Mouse (Mus musculus) frontal cortex, postnatal 36 days (tissue): ENCODE results near the gene Tubgcp5.
"Not testable (repeated sequence)": the region's sequence is repeated elsewhere in the genome, so short reads cannot be mapped to it uniquely, and the experiment has no call there.

Experiments used
- DNase-seq, 2 experiments: peaks; one replicate each; pipeline ENCODE4 v3.0.0; 2022; ENCODE audit warnings: low spot score in 2 of 2

Gene Tubgcp5

DNA sequence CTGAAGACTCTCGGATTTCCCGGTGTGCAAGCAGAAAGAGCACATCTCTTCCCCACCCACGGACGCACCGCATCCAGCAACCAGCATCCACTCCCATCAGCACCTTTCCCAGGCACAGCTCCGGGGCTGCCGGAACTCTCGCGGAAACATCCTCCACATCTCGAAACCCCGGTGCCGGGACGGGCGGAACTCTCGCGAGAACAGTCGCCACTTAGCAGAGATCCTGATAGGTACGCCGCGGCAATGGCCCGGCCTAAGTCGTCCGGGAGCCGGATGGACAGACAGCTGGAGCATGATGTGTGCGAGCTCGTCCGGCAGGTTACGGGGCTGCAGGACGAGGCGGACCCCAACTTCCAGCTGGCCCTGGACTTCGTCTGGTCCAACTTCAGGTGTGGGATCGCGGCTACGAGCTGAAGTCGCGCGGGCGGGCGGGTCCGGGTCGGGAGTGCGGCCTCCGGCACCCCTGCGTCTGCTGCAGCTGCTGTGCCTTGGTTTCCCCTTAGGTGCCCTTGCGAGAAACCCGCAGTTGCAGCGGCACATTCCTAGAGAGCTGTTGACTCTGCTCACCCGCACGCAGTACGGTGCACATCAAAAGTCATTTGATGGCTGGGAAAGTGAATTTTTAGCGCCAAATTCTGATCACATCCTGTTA lies at the start of gene Tubgcp5:
Gene Tubgcp5 (plus strand): TSS at position 203 of the 652 bp plus-strand sequence.
- peak; percentile 95 to 98 for DNase-seq

DNA sequence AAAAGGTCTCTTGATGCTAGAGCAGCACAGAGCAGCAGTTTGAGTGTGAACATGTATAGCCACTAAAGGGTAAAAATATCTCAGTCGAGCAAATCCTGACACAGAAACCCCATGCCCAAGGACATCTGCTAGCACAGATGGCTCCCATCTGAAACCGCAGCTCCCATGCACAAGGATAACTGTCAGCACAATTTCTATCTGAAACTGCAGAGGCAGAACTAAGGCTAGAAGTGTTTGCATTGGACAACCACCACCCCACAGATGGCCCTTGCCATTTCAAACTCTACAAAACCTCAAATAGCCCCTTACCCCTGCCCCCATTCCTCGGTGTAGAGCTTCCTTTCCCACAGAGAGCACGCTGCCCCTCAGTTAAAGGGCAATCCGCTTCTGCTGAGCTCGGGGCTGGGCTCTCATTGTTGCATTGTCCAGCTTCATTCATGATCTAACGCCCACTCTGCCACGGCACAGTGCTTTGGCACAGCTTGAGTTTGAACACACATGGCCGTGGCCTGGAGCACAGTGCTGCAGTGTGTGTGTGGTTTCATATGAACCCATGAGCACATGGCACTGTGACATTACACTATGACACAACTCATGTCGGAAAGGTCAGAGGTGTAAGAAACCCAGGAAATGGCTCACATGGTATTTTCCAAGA lies 49.3 kb upstream of the Tubgcp5 start:
- peak in 1 of 2 experiments; percentile 80 for DNase-seq

DNA sequence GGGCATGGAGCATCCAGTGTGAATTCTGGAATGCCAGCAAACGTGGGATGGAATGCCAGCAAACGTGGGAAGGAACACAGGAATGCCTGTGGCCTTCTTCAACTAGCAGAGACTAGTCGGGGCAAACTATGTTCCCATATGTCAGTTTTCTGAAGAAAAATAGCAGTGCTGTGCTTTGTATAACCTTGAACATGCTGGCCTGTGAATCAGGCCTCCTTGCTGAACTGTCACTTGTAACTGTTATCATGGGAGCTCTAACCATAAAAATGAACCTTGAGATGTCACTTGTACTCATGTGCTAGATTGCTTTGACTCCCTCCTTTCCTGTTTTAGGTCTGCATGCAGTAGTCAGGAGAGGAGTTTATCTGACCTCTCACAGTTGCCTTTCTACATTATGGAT lies 43.1 kb upstream of the Tubgcp5 start:
- DNase-seq, result no peak

DNA sequence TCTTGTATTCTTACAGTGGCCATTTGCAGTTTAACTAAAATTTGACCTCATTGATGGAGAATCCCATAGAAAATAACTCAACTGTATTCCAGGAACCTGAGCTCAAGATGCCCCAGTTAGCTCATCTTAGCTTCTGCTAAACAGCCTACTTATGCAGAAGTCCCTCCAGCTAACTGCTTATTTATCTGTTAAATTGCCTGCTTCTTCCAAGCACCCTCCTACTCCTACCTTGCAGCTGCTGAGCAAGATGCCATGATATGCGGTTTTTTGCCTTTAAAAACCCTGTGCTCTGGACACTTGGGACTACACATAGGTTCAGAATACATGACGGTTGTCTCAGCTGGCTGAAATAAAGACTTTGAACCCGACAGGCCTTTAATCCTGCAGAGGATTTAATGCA lies 34.6 kb upstream of the Tubgcp5 start:
- no peak for DNase-seq

DNA sequence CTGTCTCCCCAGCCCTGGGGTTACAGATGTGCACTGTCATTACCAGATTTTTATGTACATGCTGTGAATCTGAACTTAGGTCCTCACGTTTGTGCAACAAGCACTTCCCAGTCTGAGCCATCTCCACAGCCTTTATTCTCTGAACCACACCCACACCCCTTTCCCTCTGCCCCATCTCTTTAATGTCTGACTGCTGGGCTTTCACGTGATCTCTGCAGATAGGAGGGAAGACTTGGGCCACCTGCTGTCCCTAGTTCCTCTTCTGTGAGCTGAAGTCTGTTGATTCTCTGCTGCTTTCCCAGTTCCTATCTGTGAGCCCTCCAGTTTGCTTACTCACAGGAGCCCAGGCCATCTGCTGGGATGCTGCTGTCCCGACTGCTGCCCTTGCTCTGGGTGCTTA lies 26.0 kb upstream of the Tubgcp5 start, which contains the start of gene Siglech:
Gene Siglech (plus strand): TSS at position 253 of the 400 bp plus-strand sequence.
- no peak for DNase-seq

DNA sequence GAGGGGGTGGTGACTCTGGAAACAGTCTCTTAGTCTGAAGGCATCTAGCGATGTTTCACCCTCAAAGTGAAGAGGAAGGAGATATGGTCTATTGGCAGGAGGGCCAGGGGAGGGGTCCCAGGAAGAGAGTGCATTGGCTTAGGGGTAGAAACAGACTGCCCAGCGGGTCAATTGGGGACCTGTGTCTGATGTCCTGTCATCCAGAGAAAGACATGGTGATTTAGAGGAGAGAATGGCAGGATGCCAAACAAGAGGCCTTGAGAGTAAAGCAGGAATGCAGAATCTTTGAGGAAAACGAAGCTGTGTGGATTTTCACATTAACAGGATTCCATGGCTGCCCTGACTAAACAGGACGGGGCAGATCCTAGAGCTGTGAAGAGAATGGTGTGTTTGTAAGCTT lies 13.9 kb upstream of the Tubgcp5 start:
- no peak for DNase-seq

DNA sequence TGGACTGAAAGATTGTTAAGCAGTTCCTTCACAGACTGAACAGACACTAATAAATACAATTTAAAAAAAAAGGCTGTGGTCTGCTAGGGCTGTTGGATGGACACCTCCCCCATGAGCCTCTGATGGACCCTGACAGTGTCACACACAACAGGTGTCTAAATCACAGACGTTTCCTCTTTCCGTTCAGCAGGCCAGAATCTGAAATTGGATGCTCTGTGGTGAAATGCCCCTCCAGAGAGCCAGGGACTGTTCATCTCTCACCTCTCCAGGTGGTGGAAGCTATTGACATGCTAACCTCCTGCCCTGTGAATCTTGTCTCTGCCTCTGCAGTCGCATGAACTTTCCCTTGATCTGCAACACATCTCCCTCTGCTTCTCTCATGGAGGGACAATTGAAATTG lies 11.5 kb upstream of the Tubgcp5 start:
- DNase-seq, result no peak

DNA sequence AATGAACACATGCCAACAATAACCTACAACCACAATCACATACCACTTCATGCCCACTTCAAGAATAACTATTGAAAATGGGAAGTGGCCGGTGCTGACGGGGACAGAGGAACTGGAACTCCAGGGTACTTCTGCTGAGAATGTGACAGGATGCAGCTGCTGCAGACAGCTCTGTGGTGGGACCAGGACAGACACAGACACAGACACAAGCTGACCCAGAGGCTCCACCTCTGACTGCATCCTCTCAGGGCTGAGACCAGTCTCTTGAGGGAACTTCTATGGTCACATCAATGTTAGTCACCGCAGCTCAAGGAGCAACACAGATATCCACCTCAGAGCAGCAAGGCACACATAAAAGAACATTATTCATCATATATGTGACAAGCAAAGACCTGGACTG lies 9.4 kb upstream of the Tubgcp5 start:
- no peak for DNase-seq

DNA sequence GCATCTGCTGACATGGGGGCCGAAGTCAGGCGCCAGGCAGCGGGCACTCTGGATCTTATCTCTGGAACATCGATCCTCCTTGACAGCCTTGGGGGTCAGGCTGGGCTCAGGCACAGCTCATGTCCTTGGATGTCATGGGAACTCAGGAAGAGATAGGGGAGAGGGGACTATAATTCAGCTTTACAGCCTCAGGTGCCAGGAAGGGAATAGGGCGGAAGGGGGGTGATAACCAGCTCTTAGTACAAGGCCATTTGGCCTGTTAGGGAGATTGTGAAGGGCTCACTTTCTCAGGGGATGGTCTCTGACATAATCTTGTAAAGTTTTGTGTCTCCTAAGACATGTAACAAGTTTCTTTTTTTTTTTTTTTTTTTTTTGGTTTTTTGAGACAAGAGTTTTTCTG lies 3.4 kb upstream of the Tubgcp5 start:
- DNase-seq, result not testable (repeated sequence)

DNA sequence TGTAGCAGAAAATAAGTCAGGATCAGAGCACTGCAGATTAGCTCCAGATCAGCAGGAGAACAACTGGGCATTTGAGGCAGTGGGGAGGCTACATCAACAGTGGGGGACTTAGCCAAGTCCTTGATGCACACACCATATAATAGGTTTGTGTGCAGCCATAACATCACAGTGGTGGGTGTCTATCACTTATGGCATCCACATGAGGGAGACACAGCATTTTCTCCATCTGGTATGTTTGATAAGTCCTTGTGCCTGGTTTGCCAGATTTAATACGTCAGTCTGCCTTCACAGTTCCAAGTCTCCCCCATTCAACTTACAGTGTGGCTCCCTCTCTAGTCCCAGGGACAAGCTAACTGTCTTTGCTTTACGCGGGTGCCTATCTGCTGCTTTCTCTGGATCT lies 1.7 kb upstream of the Tubgcp5 start:
- peak; percentile 22 to 53 for DNase-seq

DNA sequence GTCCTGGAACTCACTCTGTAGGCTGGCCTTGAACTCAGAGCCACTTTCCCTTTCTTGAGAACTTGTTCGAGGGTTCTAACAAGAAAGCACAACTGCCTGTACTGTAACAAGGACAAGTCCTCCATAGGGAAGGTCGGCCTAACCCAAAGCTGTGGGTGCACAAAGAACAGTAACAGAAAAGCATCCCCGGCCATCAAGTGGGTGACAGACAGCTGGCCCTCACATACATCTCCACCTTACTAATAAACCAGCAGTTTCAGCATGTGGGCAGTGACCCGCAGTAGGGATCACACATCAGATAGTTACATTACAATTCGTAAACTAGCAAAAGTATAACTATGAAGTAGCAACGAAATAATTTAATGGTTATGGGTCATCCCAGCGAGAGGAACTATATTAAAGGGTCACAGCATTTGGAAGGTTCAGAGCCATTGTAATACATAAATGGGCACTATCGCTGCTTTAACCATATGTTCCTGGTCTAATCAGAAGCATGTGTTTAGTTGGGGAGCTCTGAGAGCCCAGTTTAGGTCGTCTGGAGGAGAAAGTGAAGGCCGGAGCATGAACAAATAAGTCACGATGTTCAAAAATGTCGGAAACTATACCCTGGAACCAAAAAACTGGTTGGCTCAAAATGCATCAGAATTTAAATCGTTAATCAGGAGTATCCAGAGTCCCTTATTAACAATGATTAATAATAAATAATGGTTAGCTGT lies 560 bp upstream of the Tubgcp5 start:
- DNase-seq, result no peak

DNA sequence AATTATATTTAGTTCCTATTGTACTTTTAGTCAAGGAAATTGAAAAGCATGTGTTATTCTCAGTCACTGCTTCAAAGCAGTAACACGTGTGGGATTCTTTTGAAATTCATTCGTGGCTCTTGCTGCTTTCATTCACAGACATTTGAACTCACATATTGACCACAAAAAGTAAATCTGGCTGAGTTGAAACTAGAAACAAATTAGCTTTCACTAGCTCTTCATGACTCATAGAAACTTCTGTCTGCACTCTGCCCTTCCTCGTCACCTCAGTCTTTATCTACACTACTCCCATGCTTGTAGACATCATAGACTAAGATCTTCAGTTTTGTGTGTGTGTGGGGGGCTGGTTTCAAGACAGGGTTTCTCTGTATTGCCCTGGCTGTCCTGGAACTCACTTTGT lies 6.0 kb downstream of the Tubgcp5 start:
- DNase-seq, result no peak

DNA sequence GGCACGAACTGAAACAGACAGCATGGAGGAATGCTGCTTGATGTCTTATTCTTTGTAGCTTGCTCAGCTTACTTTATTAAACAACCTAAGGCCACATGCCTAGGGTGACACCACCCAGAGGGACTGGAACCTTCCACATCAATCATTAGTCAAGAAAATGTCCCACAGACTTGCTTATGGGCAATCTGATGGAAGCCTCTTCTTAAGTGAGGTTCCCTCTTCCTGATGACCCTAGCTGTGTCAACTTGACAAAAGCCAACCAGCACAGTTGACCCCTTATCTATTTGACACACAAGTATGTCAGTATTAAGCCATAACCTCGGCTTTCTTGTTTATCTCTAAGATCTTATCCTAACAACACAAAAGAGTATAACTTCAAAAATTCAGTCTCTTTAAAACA lies 16.0 kb downstream of the Tubgcp5 start:
- DNase-seq, result no peak

DNA sequence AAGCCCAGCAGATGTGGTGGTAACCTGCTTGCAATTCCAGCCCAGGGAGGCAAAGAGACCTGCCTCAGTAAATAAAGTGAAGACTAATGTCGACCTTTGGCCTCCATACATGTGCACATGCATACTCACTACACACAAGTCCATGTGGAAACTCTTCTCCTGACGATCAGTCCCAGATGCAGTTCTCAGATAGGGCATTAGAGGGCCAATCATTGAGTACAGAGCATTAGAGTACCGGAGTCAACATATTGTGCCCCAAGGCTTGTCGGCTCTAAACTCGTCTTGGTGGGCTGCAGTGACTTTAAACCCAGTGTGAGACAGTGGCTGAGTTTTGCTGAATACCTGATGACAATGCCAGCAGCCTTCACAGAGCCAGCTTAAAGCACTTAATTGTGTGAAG lies 30.5 kb downstream of the Tubgcp5 start:
- DNase-seq, result no peak

DNA sequence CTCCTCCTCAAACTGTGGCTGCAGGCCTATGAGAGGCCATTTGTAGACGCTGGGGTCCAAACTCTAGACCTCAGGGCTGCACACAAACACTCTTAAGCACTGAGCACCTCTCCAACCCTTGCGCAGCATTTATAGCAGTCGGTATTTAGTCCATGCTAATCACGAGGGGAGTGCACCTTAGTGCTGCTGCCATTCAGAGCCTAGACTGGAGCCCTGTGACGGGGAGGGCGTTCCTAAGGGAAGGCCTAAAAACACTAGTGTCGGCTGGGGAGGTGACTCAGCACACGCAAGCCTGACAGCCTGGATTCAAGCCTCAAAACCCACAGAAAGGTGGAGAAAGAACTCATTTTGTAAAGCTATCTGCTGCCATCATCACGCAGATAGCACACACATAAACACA lies 33.6 kb downstream of the Tubgcp5 start:
- no peak for DNase-seq

DNA sequence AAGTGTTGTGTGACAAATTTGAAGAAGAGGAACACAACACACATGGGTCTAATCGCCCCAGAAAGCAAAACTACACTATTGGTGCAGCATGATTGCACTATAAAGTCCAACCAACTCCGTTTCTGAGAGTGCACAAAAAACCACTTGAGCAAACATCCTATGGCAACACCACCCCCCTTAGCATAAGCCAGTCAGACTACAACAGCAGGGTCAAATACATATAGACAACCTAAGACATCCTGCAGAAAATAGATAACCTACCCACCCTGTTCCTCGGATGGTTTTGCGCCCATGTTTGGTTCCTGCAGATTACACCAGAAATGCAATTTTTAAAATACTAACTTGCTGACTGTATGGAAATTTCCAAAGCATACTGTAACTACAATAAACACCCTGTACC lies 42.9 kb downstream of the Tubgcp5 start:
- DNase-seq, result no peak

DNA sequence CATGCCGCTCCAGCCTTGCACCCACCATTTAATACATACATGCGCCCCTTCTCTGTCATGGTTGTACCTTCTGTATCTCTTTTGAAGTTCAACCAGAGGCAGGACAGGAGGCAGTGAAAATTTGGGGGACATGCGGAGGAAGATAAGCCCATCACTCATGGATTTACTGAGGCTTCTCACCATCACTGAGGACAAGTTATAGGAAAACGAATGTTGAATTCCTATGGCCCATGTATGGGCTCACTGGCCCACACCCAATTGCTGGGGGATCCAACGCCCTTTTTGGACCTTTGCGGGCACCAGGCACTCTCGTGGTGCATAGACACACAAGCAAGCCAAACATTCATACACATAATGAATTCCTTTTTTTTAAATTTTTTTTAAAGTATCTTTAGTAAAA lies 47.5 kb downstream of the Tubgcp5 start, which contains the start of gene Cyfip1:
Gene Cyfip1 (plus strand): TSS at position 301 of the 400 bp plus-strand sequence.
- no peak for DNase-seq

DNA sequence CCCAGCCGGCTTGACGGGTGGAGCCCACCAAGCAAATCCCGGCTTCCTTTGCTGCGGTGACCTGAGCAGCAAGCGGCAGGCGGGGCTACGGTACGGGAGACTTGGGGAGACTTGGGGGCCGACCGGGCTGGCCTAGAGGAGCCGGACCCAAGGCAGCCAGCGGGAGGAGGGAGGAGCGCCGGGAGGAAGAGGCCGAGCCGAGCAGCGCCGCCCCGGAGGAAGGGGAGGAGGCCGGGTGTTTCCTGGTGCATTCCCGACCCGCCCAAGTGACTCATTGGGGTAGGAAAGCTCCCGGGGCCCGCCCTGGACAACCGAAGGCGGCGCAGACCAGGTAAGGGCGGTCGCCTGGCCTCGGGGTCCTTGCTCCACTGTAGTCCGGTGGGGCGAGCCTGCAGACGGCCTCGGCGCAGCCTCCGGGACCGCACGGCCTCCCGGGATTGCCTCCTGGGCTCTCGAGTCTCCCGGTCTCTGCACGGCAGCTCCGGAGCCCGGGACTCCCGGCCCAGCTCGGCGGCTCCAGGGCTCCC lies 48.1 kb downstream of the Tubgcp5 start:
- peak; percentile 85 for DNase-seq

DNA sequence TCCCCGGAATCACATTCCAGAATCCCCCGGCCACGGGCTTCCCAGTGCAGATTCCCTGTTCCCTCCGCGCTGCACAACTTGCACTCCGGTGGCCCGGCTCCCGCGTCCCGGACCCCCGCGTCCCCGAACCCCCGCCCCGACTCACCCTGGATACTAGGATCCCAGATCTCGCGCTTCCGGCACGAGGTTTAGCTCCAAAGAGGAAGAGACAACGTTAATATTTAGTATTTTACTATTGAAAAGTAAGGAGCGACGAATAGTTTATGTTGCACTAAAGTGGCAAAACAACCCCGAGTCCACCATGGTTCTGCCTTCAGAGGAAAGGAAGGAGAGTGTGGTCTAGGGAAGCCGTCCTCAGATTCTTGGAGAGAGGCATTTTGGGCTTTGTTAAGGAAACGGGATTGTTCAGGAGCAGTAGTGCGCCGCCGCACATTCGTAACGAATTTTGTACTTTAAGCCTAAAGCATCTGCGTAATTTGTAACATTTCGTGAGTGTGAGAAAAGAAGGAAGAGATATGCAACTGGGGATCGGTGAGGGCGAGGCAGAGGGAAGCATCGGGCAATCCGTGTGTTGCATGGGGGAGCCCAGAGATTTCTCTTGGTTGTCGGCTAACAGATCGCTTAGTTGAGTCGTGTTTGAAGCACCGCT lies 48.7 kb downstream of the Tubgcp5 start:
- DNase-seq, result peak; percentile 35 to 55

DNA sequence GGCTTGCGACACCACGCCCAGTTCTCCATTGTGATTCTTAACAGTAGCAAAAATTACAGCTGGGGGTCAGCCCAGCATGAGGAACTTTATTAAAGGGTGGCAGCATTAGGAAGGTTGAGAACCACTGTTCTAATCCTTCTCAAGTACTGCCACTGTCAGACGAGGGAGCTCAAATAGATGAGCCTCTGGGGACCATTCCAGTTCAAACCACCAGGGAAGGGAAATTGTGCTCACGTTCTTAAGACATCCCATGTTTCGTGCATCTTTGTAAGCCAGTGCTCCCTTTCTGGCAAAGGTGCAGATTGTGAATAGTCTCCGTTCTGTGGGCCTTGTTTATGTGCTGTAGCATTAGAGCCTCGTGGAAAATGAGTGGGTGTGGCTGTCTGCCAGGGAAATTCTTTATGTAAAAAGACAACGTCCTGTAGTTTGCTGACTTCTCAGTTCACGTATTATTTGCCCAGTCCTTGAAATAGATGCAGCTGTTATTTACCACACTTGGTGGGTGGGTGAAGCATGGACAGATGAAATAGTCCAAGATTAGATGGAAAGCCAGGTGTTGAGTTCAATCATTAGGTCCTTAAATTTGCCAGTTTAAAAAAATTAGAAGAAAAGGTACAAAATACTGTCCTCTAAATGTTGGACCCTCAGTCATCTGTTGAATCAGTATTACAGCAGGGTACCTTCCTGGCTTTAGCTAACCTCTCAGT lies 52.8 kb downstream of the Tubgcp5 start:
- DNase-seq, result no peak

DNA sequence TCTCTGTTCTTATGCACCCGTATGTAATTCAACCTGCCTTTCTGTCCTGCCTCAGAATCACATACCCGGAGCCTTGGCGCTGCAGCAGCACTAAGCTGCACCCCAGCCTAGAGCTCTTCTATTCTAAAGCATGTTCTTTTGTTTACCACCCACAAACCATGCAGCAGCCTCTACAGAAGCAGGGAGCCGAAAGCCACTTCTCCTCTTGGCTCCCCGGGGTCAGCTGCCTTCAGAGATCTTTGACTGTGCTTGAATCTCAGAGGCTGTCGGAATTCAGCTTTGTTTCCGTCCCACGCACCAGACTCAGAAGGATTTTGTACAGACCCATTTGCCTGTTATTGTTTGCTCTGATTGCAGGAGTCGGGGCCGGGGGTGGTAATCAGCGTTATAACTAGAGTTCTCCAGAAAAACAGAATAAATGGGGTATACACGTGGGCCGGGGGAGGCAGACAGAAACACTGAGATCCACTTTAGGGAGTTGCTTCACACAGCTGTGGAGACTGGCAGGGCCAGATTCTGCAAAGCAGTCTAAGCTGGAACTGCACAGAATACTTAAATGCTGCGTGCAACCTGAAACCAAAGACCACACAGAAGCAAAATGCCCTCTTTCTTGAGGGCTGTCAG lies 56.1 kb downstream of the Tubgcp5 start:
- DNase-seq, result peak; percentile 58 to 79
